Mouse (Mus musculus) c-Kit-positive CD71-negative TER-119-negative erythroid progenitor cells, embryonic 14.5 days (primary cell): Measurements from ENCODE around the gene Rpl3.

ENCODE experiments used
- DNase-seq: peaks from one replicate; pipeline ENCODE4 v3.0.0-alpha.2; 2013; ENCODE audit warnings: low read depth

Rpl3 gene

DNA sequence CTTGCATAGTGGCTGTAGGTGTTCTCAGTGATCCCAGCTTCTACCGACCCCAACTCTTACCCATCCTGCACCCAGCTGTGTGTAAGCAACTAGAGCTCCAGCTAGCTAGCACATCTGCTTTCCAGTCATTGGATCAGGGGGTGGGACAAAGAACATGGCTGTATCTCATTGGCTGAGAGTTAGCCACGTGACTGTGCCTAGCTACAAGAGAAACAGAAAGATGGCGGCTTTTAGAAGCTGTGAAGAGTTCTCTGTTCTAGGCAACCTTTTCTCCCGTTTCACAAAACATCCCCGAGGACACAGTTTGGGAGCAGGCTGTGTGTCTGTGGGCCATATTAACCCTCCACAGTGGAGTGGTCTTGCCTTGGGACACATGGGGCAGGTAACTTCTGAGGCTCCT lies 23.6 kb upstream of the Rpl3 start:
- no peak for DNase-seq

DNA sequence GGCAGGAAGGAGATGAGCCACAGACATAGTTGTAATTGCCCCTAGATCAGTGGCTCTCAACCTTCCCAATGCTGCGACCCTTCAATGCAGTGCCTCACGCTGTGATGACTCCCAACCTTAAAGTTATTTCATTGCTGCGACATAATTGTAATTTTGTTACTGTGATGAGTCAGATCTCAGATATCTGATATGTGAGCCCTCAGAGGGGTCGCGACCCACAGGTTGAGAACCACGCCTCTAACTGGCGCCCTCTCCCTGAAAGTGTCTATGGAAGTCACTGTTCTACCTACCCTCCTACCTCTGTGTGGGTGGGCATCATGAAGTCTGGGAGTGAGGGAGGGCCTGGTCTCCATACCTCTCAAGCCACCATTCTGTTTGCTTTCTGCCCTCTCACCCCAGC lies 22.7 kb upstream of the Rpl3 start:
- DNase-seq: no peak

GRCm38 (mm10) chr15:80112499-80112898 lies 20.8 kb upstream of the Rpl3 start:
- no peak for DNase-seq

DNA sequence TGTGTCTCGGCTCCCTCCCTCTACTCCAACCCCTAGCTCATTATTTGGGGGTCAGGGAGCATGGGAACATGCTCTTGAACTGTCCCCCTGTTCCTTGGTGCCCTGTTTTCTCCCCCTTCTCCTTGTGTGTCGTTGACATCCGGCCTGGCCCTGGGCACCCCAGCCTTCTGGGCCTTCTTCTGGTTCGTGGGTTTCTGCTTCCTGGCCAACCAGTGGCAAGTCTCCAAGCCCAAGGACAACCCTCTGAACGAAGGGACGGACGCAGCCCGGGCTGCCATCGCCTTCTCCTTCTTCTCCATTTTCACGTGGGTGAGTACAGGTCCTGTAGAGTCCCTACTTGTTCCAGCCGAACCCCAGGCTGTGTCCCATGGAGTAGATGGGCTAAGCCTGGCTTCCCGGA lies 19.8 kb upstream of the Rpl3 start:
- DNase-seq: no peak

DNA sequence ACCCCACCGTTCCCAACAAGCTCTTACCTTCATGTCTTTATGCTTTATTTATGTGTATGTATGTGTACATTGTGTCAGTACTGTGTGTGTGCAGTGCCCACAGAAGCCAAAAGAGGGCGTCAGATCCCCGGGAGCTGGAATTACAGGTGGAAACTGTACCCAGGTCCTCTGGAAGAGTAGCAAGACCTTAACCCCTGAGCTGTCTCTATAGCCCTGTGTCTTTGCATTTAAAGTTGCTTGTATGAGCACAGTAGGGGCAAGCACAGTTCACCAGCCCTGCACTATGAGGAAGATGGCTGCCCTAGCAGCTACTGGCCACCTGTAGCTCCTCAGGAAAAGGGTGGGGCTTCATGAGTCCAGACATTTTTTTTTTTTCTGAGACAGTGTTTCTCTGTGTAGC lies 15.9 kb upstream of the Rpl3 start:
- no peak for DNase-seq

DNA sequence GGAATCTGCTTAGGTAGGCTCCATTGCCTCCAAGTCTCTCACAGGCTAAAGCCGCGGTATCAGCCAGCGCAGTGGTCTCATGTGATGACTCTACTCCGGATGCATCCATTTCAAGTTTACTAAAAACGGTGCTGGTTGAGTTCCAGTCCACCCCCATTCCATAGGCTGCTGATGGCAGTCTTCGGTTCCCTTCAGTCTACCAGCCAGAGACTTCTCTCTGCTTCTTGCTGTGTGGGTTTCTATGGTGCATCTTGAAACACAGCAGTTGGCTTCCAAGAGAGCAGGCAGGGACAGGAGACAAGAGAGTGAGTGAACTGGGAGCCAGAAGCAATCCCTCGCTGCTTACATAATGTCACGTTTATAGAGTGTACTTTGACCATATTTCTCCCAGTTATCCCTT lies 15.5 kb upstream of the Rpl3 start:
- DNase-seq: no peak

DNA sequence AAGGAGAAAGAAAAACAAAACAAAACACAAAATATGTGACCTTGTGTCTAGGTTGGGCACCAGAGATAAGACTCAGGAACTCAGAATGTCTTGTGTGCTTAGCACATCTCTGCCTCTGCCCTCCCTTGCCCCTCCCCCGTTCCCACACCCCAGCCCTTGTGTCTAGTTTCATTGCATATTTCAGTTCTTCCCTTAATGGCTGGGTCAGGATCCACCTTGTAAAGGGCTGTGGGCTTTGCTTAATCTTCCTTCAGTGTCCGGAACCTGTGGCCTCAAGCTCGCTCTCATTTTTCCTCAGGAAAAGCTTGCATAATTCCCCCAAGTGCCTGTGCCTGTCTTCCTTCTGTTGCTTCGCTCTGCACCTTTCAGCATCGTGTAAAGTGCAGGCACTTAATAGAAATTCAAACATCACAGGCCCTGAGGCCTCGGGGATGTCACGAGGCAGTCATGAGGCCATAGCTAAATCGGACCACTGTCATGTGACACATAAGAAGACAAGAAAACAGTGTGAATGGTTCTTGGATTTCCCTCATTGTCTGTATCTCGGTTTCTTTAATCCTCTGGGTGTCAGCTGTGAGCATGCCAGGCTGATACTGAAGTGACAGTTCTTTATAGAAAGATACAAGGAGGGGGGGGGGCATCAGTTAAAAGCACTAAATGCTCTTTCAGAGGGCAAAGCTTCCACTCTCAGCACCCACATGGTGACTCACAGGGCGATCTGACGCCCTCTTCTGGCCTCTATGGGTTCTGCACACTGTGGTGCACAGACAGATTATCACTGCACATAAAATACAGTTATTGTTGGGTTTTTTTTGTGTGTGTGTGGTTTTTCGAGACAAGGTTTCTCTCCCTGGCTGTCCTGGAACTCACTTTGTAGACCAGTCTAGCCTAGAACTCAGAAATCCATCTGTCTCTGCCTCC lies 14.1 kb upstream of the Rpl3 start:
- no peak for DNase-seq

- no peak for DNase-seq
These were observed 10.8 kb upstream of the Rpl3 start for GRCm38 (mm10) chr15:80102495-80102894.

DNA sequence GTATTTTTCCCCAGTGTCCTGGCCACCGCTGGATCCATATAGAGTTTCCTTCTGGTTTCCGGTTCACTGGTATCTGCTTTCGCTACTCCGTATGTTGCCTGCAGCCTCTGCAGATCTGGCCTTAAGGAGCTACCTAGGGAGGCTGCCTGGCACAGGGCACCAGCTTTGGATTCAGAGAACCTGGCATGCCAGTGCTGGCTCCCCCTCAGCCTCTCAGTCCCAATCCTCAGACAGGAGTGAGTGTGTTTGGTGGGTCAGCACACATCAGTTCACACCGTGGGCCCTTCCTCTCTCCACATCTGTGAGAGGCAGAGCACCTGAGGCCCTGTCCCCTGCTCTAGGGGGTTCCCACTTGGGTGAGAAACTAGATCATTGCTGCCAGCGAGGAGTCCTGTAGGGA lies 9.8 kb upstream of the Rpl3 start:
- DNase-seq: no peak

GRCm38 (mm10) chr15:80100871-80101270 lies 9.2 kb upstream of the Rpl3 start:
- DNase-seq: no peak

GRCm38 (mm10) chr15:80100196-80100595 lies 8.5 kb upstream of the Rpl3 start:
- DNase-seq: no peak

- no peak for DNase-seq
These were observed 7.8 kb upstream of the Rpl3 start for GRCm38 (mm10) chr15:80099477-80099876.

DNA sequence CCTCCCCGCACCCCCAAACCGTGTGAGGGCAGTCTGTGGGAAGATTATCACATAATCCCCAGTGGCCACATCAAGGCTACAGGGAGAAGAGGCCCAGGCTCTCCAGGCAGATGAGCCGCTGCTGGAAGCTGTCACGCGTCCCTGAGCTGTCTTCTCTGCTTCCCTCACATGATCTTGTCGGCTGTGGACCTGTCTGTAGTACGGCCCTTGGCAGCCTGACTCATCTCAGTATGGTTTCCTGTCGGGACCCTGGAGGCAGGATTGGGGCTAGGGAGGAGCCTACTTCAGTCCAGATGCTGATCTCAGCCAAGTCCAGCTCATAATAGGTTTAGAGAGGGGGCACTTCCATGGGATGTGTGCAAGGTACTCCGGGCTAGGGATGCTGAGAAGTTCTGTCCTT lies 7.1 kb upstream of the Rpl3 start:
- no peak for DNase-seq

DNA sequence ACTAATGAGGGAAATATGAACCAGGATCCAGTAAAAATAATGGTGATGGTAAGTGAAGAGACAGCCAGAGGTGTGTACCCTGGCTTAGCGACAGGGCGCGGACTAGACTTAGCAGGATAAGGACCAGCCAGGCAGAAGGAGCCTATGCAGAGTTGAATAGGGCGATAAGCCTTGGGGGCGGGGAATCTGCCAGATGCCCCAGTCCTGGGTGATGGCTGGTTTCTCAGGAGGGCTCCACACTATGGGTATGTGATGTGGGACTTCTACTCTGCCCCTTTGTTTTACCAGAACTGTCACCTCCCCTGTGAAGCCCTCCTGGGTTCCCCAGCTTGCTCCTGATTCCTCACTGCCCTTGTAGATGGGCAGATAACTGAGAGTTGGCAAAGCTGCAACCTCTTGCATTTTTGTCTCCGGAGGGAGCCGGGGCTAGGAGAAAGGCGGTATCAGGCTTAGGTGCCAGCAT lies 6.4 kb upstream of the Rpl3 start:
- DNase-seq: no peak

GRCm38 (mm10) chr15:80096946-80097881 lies 5.5 kb upstream of the Rpl3 start:
- no peak for DNase-seq

DNA sequence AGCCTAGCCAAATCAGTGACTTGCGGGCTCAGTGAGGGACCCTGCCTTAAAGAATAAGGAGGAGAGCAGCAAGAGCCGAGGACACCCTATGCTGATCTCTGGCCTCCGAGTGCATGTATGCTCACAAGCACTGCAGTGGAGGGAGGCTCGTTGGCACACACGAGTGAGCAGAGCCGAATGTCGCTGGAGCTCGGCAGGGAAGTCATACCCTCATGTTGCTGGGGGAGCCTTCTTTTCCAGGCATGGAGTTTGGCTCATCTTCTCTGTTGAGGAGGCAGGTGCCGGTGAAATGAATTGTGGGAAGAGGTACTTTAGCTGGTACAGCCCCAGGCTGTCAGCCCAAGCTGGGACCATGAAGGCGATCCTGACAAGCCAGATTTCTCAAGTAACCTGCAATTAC lies 4.7 kb upstream of the Rpl3 start:
- no peak for DNase-seq

- DNase-seq: no peak
These were observed 3.9 kb upstream of the Rpl3 start for GRCm38 (mm10) chr15:80095596-80095995.

- DNase-seq: no peak
These were observed 2.5 kb upstream of the Rpl3 start for GRCm38 (mm10) chr15:80094201-80094600.

DNA sequence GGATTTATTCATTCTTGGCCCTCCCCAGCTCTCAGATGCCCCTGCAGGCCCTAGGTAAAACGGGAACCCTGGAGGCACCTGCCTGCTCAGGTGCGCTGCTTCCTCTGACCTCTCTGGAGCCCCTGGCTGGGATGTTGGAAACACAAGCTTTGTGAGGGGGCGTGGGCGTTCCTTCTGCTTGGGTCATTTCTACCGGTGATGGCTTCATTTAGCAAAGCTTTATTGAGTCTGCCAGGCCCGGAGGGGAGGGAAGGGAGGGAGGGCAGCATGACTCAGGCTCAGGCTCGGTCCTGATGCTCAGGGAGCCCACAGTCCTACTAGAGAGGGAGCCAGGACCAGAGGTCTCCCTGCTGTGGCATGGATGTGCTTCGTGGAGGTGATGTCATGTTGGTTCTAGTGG lies 931 bp upstream of the Rpl3 start:
- no peak for DNase-seq

- no peak for DNase-seq
These were observed 373 bp upstream of the Rpl3 start for GRCm38 (mm10) chr15:80092041-80092441.

GRCm38 (mm10) chr15:80090741-80091120 lies 937 bp downstream of the Rpl3 start:
- no peak for DNase-seq

GRCm38 (mm10) chr15:80090155-80090554 lies 1.5 kb downstream of the Rpl3 start:
- no peak for DNase-seq

GRCm38 (mm10) chr15:80088637-80089036 lies 3.0 kb downstream of the Rpl3 start:
- DNase-seq: peak; percentile 95
